Mouse (Mus musculus): ENCODE results near the gene Plcl1.
A peak's percentile ranks its signal among the peaks of the same experiment; 100 is the strongest.

The Plcl1 gene

GRCm38 (mm10) chr1:55706933-55707332 lies 301.2 kb downstream of the Plcl1 start:
- peak; percentile 38 for DNase-seq

DNA sequence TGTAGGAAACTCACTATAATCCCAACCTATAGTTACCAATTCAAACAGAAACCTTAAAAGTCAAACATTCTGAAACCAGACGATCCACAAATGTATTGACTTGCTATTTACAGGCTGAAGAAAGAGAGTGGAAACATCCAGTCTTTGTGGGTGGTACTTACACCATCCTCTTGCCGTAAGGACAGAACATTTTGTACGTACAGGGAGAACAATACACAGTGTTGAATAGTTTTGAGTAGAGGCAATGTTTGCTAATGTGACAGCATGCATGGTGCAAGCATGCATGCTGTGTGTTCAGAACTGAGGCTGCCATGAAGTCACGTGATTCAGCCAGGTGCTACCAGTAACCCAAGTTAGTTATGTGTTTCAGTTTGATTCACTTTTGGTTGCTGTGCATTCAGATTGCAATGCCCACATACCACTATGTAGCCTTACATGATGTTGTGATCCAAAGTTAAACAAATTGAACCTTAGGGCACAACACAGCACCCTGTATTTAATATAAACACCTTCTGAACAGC lies 311.6 kb downstream of the Plcl1 start:
- no peak for DNase-seq

- DNase-seq: no peak
These were observed 319.7 kb downstream of the Plcl1 start for GRCm38 (mm10) chr1:55725428-55725827.

DNA sequence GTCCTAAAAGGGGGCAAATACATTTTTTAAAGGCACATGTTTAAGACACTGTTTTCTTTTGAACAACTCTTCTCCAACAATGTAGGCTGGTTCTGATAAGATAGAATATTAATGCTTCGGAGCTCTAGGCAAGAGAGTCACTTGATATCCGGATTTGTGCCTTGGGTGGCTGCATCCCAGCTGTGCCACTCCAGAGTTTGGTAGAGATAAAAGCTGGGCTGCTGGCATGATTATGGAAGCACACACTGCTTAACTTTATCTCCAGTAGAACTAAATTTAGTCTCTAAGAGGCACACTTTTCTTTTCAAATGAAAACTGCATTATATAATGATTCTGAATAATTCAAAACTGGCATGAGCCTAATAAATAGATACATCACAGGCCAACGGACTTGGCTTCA lies 323.6 kb downstream of the Plcl1 start:
- DNase-seq: no peak

GRCm38 (mm10) chr1:55732951-55733350 lies 327.2 kb downstream of the Plcl1 start:
- DNase-seq: peak; percentile 20

GRCm38 (mm10) chr1:55736054-55736740 lies 330.5 kb downstream of the Plcl1 start:
- peak; percentile 86 for DNase-seq

DNA sequence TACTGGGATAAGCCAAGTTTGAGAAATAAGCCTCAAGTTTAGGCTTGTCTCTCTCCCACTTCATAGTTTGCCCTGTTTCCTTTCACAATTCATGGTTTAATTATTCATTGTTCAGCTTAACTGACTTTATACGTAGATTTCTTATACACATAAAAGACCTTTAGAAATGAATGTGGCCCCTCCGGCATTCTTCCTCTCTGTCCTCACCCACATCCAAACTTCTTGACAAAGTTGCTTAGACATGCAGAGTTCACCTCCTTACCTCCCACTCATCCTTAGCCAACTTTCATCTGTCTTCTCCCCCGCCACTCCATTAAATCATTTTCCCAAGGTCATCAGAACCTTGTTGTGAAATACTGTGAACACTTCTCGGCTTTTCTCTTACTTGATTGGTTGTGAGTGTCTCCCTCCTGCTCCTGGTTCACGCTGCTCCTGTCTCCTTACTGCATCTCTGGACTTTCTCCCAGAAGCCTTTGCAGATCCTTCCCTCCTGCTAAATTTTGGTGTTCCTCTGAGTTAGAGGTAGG lies 331.1 kb downstream of the Plcl1 start:
- no peak for DNase-seq

- DNase-seq: peak; percentile 54
These were observed 333.1 kb downstream of the Plcl1 start for GRCm38 (mm10) chr1:55738746-55739365.

DNA sequence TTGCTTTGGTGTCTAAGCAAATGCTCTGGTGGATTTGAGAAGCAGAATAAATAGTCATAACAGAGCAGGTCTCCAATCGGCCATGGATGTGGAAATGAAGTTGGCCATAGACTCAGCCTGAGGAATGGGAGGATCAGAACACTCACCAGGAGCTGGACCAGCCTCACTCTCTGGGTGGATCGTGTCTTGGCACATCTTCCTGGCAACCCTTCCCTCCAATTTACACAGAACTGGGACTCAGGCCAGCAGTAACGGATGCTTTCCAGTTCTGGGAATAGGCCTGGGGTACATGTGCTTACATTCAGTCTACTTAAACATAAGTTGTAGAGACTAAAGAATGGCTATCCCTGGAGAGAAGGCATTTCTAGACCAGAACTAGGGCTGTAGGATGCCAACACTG lies 336.2 kb downstream of the Plcl1 start:
- no peak for DNase-seq

DNA sequence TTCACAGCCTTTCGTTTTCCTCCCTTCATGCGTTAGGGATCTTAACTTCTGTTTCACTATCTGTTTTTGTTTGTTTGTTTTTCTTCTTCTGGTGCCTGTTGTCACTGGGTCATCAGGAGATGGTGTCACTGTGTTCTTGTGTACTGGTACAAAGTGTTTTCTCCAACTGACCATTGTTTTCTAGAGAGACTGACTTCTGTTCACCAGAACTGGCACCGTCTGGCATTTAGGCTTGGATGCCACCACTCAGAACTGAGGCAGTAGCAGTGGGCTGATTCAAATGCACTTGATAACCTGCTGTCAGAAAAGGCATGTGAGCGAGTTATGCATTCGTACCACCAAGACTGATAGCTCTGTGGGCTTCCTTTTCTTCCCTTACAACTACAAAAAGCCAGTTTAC lies 342.8 kb downstream of the Plcl1 start:
- DNase-seq: no peak

DNA sequence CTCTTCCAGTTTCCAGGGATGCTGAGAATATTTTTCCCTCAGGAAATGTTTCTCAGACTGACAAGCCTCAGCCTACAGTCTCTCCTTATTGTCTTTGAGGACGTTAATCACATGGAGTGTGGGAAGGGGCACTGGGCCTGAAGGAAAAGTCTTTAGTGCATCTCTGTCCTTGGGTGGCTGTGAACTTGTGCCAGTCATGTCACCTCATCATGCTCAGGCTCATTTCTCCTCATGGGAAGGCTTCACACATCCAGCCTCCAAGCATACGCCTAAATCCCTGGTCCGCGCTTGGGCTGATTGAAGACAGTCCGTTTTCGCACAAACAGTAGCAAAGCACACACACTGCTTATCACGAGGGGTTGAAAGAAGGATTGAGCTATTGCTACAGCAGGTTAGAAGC lies 344.0 kb downstream of the Plcl1 start:
- no peak for DNase-seq

GRCm38 (mm10) chr1:55755742-55756141 lies 350.0 kb downstream of the Plcl1 start:
- DNase-seq: peak; percentile 67

DNA sequence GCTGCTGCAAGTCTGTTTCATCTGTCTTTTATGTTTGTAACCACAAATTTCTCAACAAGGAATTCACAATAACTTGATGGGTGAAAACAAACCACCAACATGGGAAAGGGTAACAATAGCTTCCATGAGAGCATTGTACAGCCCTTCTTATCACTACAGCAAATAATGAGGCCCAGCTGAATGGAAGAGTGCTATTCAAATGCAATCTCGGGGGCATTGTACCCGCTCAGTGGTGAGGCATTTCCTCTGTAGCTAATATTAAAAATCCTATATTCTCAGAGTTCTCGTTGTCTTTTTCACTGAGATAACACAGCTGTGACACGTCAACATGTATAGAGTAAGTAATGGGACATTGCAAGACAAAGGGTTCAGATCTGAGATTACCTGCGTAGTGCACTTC lies 356.6 kb downstream of the Plcl1 start:
- no peak for DNase-seq

GRCm38 (mm10) chr1:55763171-55763570 lies 357.4 kb downstream of the Plcl1 start:
- DNase-seq: no peak

- no peak for DNase-seq
These were observed 361.0 kb downstream of the Plcl1 start for GRCm38 (mm10) chr1:55766743-55767142.

GRCm38 (mm10) chr1:55770072-55770785 lies 364.5 kb downstream of the Plcl1 start:
- DNase-seq: no peak

DNA sequence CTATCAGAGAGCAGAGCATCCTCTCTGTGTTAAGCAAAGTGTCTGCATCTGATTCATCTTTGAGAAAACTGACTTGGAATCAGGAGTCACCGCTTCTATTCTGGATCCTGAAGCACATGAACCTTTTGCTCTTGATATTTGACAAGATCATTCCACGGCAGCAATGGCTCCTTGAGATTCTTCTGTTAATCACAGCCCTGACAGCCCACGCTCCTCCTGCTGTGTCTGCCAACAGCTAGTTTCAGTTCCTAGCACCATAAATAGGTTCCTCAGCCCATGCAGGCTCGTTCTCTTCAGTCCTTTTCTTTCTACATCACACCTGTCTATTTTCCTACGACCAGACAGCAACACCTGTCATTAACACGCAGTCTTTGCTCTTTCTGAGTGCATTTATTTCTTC lies 387.1 kb downstream of the Plcl1 start:
- DNase-seq: no peak
